Mouse (Mus musculus): ENCODE measurements at regions not wholly inside any gene's neighbourhood (a gene's known extent, or its start where the extent isn't known, plus 50 kb on each side); places are given as distances from the start of the nearest gene placed in this dataset.

- no peaks in the 10 kb centered on the region for H3K9me3 ChIP-seq (ENCODE audit: control insufficient read depth, low read length)
- H3K9ac ChIP-seq (ENCODE audit: low read length), result no peak overlapping the region
- WGBS, result 84% methylated on average over 13 of the region's 13 CpGs
- no peaks in the 10 kb centered on the region for H3K36me3 ChIP-seq (ENCODE audit: control insufficient read depth, insufficient read depth, low read length)
- no peaks in the 10 kb centered on the region for H3K4me1 ChIP-seq (ENCODE audit: control insufficient read depth, insufficient read depth, low read length)
- H3K4me3 ChIP-seq (ENCODE audit: low read depth, low read length), result no peak overlapping the region
- no peaks in the 10 kb centered on the region for H3K27me3 ChIP-seq (ENCODE audit: control insufficient read depth, insufficient read depth, low read length)
- DNase-seq (ENCODE audit: low spot score) (no peak), ATAC-seq (ENCODE audit: insufficient read depth, low FRiP score, low TSS enrichment) (no peak)
- H3K27ac ChIP-seq (ENCODE audit: low read depth, low read length), result no peak overlapping the region
- H3K4me2 ChIP-seq (ENCODE audit: low read depth), result no peak overlapping the region
These were observed 299.8 kb upstream of the Pou3f3 start for GRCm38 (mm10) chr1:42395651-42396260.

- Histone ChIP-seq H3K9me3 (ENCODE audit: control insufficient read depth, low read length) (no peaks in the 10 kb centered on the region), H3K4me1 (ENCODE audit: control insufficient read depth, insufficient read depth, low read length) (no peaks in the 10 kb centered on the region), H3K36me3 (ENCODE audit: control insufficient read depth, insufficient read depth, low read length) (no peaks in the 10 kb centered on the region), H3K4me2 (ENCODE audit: low read depth) (no peak overlapping the region), H3K27ac (ENCODE audit: low read depth, low read length) (no peak overlapping the region), H3K4me3 (ENCODE audit: low read depth, low read length) (no peak overlapping the region), H3K27me3 (ENCODE audit: control insufficient read depth, insufficient read depth, low read length) (no peaks in the 10 kb centered on the region), H3K9ac (ENCODE audit: low read length) (no peak overlapping the region)
- ATAC-seq (ENCODE audit: insufficient read depth, low FRiP score, low TSS enrichment), result 0 out of 2 replicates have a peak, but pooled peaks have one; percentile 31
- peak; percentile 19 for DNase-seq (ENCODE audit: low spot score)
- WGBS, result 27% methylated on average over 8 of the region's 8 CpGs
These were observed 297.0 kb upstream of the Pou3f3 start for GRCm38 (mm10) chr1:42398461-42399154.

- peaks cover 4% of the 10 kb centered on the region; the same call in 1 of the 2 replicates for H3K4me1 ChIP-seq (ENCODE audit: control insufficient read depth, insufficient read depth, low read length)
- H3K36me3 ChIP-seq (ENCODE audit: control insufficient read depth, insufficient read depth, low read length), result no peaks in the 10 kb centered on the region
- no peaks in the 10 kb centered on the region for H3K9me3 ChIP-seq (ENCODE audit: control insufficient read depth, low read length)
- H3K27me3 ChIP-seq (ENCODE audit: control insufficient read depth, insufficient read depth, low read length), result no peaks in the 10 kb centered on the region
- H3K4me3 ChIP-seq (ENCODE audit: low read depth, low read length), result no peak overlapping the region
- no peak overlapping the region for H3K9ac ChIP-seq (ENCODE audit: low read length)
- ATAC-seq (ENCODE audit: insufficient read depth, low FRiP score, low TSS enrichment) (peak; percentile 53; the same call in 1 of the 2 replicates), DNase-seq (ENCODE audit: low spot score) (peak; percentile 29)
- H3K4me2 ChIP-seq (ENCODE audit: low read depth), result no peak overlapping the region
- WGBS, result 61% methylated on average over 21 of the region's 21 CpGs
- H3K27ac ChIP-seq (ENCODE audit: low read depth, low read length), result no peak overlapping the region
These were observed 279.6 kb upstream of the Pou3f3 start for GRCm38 (mm10) chr1:42415817-42416538.

GRCm38 (mm10) chr1:42416539-42417218 is 278.9 kb upstream of the Pou3f3 start:
- Histone ChIP-seq H3K9ac (ENCODE audit: low read length) (no peak overlapping the region), H3K27ac (ENCODE audit: low read depth, low read length) (no peak overlapping the region), H3K9me3 (ENCODE audit: control insufficient read depth, low read length) (no peaks in the 10 kb centered on the region), H3K27me3 (ENCODE audit: control insufficient read depth, insufficient read depth, low read length) (no peaks in the 10 kb centered on the region), H3K4me1 (ENCODE audit: control insufficient read depth, insufficient read depth, low read length) (peaks cover 4% of the 10 kb centered on the region; the same call in 1 of the 2 replicates), H3K36me3 (ENCODE audit: control insufficient read depth, insufficient read depth, low read length) (no peaks in the 10 kb centered on the region), H3K4me3 (ENCODE audit: low read depth, low read length) (no peak overlapping the region), H3K4me2 (ENCODE audit: low read depth) (no peak overlapping the region)
- whole genome bisulfite sequencing, result 71% methylated on average over 8 of the region's 8 CpGs
- ATAC-seq (ENCODE audit: insufficient read depth, low FRiP score, low TSS enrichment), result no peak
- DNase-seq (ENCODE audit: low spot score), result no peak

- Histone ChIP-seq H3K4me3 (ENCODE audit: low read depth, low read length) (no peak overlapping the region), H3K36me3 (ENCODE audit: control insufficient read depth, insufficient read depth, low read length) (no peaks in the 10 kb centered on the region), H3K27me3 (ENCODE audit: control insufficient read depth, insufficient read depth, low read length) (no peaks in the 10 kb centered on the region), H3K4me2 (ENCODE audit: low read depth) (no peak overlapping the region), H3K4me1 (ENCODE audit: control insufficient read depth, insufficient read depth, low read length) (peaks cover 4% of the 10 kb centered on the region; the same call in 1 of the 2 replicates), H3K27ac (ENCODE audit: low read depth, low read length) (no peak overlapping the region), H3K9me3 (ENCODE audit: control insufficient read depth, low read length) (no peaks in the 10 kb centered on the region), H3K9ac (ENCODE audit: low read length) (no peak overlapping the region)
- ATAC-seq (ENCODE audit: insufficient read depth, low FRiP score, low TSS enrichment) (no peak), DNase-seq (ENCODE audit: low spot score) (no peak)
- 59% methylated on average over 4 of the region's 4 CpGs for WGBS
These were observed 277.8 kb upstream of the Pou3f3 start for GRCm38 (mm10) chr1:42417815-42418214.

GRCm38 (mm10) chr1:42418233-42418632 is 277.3 kb upstream of the Pou3f3 start:
- Histone ChIP-seq H3K36me3 (ENCODE audit: control insufficient read depth, insufficient read depth, low read length) (no peaks in the 10 kb centered on the region), H3K27me3 (ENCODE audit: control insufficient read depth, insufficient read depth, low read length) (no peaks in the 10 kb centered on the region), H3K4me2 (ENCODE audit: low read depth) (no peak overlapping the region), H3K9me3 (ENCODE audit: control insufficient read depth, low read length) (no peaks in the 10 kb centered on the region), H3K4me3 (ENCODE audit: low read depth, low read length) (no peak overlapping the region), H3K27ac (ENCODE audit: low read depth, low read length) (no peak overlapping the region), H3K4me1 (ENCODE audit: control insufficient read depth, insufficient read depth, low read length) (peaks cover 4% of the 10 kb centered on the region; the same call in 1 of the 2 replicates), H3K9ac (ENCODE audit: low read length) (no peak overlapping the region)
- DNase-seq (ENCODE audit: low spot score) (no peak), ATAC-seq (ENCODE audit: insufficient read depth, low FRiP score, low TSS enrichment) (no peak)
- 71% methylated on average over 1 of the region's 1 CpGs for WGBS

- no peaks in the 10 kb centered on the region for H3K9me3 ChIP-seq (ENCODE audit: control insufficient read depth, low read length)
- no peaks in the 10 kb centered on the region for H3K36me3 ChIP-seq (ENCODE audit: control insufficient read depth, insufficient read depth, low read length)
- ATAC-seq (ENCODE audit: insufficient read depth, low FRiP score, low TSS enrichment) (no peak), DNase-seq (ENCODE audit: low spot score) (no peak)
- H3K4me3 ChIP-seq (ENCODE audit: low read depth, low read length), result no peak overlapping the region
- H3K4me1 ChIP-seq (ENCODE audit: control insufficient read depth, insufficient read depth, low read length), result no peaks in the 10 kb centered on the region
- H3K9ac ChIP-seq (ENCODE audit: low read length), result no peak overlapping the region
- no peak overlapping the region for H3K27ac ChIP-seq (ENCODE audit: low read depth, low read length)
- H3K4me2 ChIP-seq (ENCODE audit: low read depth), result no peak overlapping the region
- H3K27me3 ChIP-seq (ENCODE audit: control insufficient read depth, insufficient read depth, low read length), result no peaks in the 10 kb centered on the region
- WGBS, result 65% methylated on average over 8 of the region's 8 CpGs
These were observed 259.1 kb upstream of the Pou3f3 start for GRCm38 (mm10) chr1:42436366-42436998.

GRCm38 (mm10) chr1:42468365-42468764 is 227.2 kb upstream of the Pou3f3 start:
- WGBS, result 79% methylated on average over 3 of the region's 3 CpGs
- Histone ChIP-seq H3K4me3 (ENCODE audit: low read depth, low read length) (no peak overlapping the region), H3K4me2 (ENCODE audit: low read depth) (no peak overlapping the region), H3K4me1 (ENCODE audit: control insufficient read depth, insufficient read depth, low read length) (peaks cover 6% of the 10 kb centered on the region; the same call in 1 of the 2 replicates), H3K9me3 (ENCODE audit: control insufficient read depth, low read length) (no peaks in the 10 kb centered on the region), H3K27me3 (ENCODE audit: control insufficient read depth, insufficient read depth, low read length) (no peaks in the 10 kb centered on the region), H3K9ac (ENCODE audit: low read length) (no peak overlapping the region), H3K27ac (ENCODE audit: low read depth, low read length) (no peak overlapping the region), H3K36me3 (ENCODE audit: control insufficient read depth, insufficient read depth, low read length) (no peaks in the 10 kb centered on the region)
- no peak for DNase-seq (ENCODE audit: low spot score)
- no peak for ATAC-seq (ENCODE audit: insufficient read depth, low FRiP score, low TSS enrichment)
